7 mouse cellular contexts compared by ENCODE assay signal in genomic region chr11:68954408-68954807, GRCm38 (mm10). TPM values are rescaled to one million over a fixed set of nuclear protein-coding genes. Genes with fewer than 3 reads are reported as not detected.
DNase-seq lines count a peak whose midpoint lies in the region; ATAC-seq lines count a peak whose summit lies in the region.

No protein-coding gene starts in this region.

- DNase-seq in forebrain, embryonic 14.5 days (ENCODE audit: low spot score) = no peak
- DNase-seq in liver, embryonic 11.5 days (ENCODE audit: low spot score) = no peak
- DNase-seq in urinary bladder, postnatal 25 days (ENCODE audit: low spot score) = no peak
- DNase-seq in layer of hippocampus, postnatal 36 days = no peak

- WGBS in forebrain, embryonic 14.5 days = under 1% methylated on average over 17 of the region's 17 CpGs
- 5% methylated on average over 17 of the region's 17 CpGs for WGBS in liver, embryonic 11.5 days
- 3% methylated on average over 17 of the region's 17 CpGs for WGBS in stomach, embryonic 16.5 days

- no peak for ATAC-seq in megakaryocyte, adult 5-6 weeks (ENCODE audit: poor library complexity, severe bottlenecking)
- no peak for ATAC-seq in forebrain, embryonic 14.5 days
- ATAC-seq in liver, embryonic 11.5 days (replicated peaks; ENCODE audit: low FRiP score) = no peak
- no peak for ATAC-seq in stomach, embryonic 16.5 days (ENCODE audit: insufficient read depth, low FRiP score)

- peak overlapping the region; percentile 53 for H3K4me2 ChIP-seq in forebrain, embryonic 14.5 days (ENCODE audit: low read length)
- H3K4me2 ChIP-seq in liver, embryonic 11.5 days = peak overlapping the region; percentile 62
- peak overlapping the region; percentile 58 for H3K4me2 ChIP-seq in stomach, embryonic 16.5 days (ENCODE audit: low read depth, low read length)

- no peak overlapping the region for H3K27ac ChIP-seq in forebrain, embryonic 14.5 days (ENCODE audit: low read depth, low read length)
- no peak overlapping the region for H3K27ac ChIP-seq in liver, embryonic 11.5 days (ENCODE audit: low read depth, low read length)
- H3K27ac ChIP-seq in stomach, embryonic 16.5 days (ENCODE audit: low read length) = no peak overlapping the region

- H3K4me3 ChIP-seq in megakaryocyte, embryonic 14.5 days (replicated peaks) = peak overlapping the region; percentile 88
- H3K4me3 ChIP-seq in forebrain, embryonic 14.5 days (ENCODE audit: low read depth, low read length) = peak overlapping the region; percentile 29
- peak overlapping the region; percentile 39 for H3K4me3 ChIP-seq in liver, embryonic 11.5 days (ENCODE audit: low read depth, low read length)
- H3K4me3 ChIP-seq in stomach, embryonic 16.5 days (replicated peaks; ENCODE audit: low read length) = peak overlapping the region; percentile 44

- H3K4me1 ChIP-seq in megakaryocyte, embryonic 14.5 days = peaks cover 38% of the 10 kb centered on the region
- peaks cover 6% of the 10 kb centered on the region; the same call in 1 of the 2 replicates for H3K4me1 ChIP-seq in forebrain, embryonic 14.5 days (ENCODE audit: control insufficient read depth, insufficient read depth, low read length)
- peaks cover 7% of the 10 kb centered on the region for H3K4me1 ChIP-seq in liver, embryonic 11.5 days (replicated peaks; ENCODE audit: control insufficient read depth, insufficient read depth, low read length)
- 0 out of 2 replicates have a peak, but pooled peaks cover 4% of the 10 kb centered on the region for H3K4me1 ChIP-seq in stomach, embryonic 16.5 days (ENCODE audit: control insufficient read depth, insufficient read depth, low read length)

- no peaks in the 10 kb centered on the region for H3K36me3 ChIP-seq in megakaryocyte, embryonic 14.5 days (replicated peaks; ENCODE audit: low read length)
- no peaks in the 10 kb centered on the region for H3K36me3 ChIP-seq in forebrain, embryonic 14.5 days (ENCODE audit: control insufficient read depth, insufficient read depth, low read length)
- H3K36me3 ChIP-seq in liver, embryonic 11.5 days (ENCODE audit: control insufficient read depth, insufficient read depth, low read length) = no peaks in the 10 kb centered on the region
- no peaks in the 10 kb centered on the region for H3K36me3 ChIP-seq in stomach, embryonic 16.5 days (ENCODE audit: control insufficient read depth, insufficient read depth, low read length)

- peak overlapping the region; percentile 59 for H3K9ac ChIP-seq in forebrain, embryonic 14.5 days (ENCODE audit: low read length)
- 0 out of 2 replicates have a peak overlapping the region, but pooled peaks have one; percentile 26 for H3K9ac ChIP-seq in liver, embryonic 11.5 days (ENCODE audit: low read depth, low read length)
- H3K9ac ChIP-seq in stomach, embryonic 16.5 days (ENCODE audit: low read length) = peak overlapping the region; percentile 66

- H3K9me3 ChIP-seq in megakaryocyte, embryonic 14.5 days = no peaks in the 10 kb centered on the region
- H3K9me3 ChIP-seq in forebrain, embryonic 14.5 days (replicated peaks; ENCODE audit: control insufficient read depth, low read length) = no peaks in the 10 kb centered on the region
- H3K9me3 ChIP-seq in liver, embryonic 11.5 days (ENCODE audit: control insufficient read depth, low read length) = no peaks in the 10 kb centered on the region
- no peaks in the 10 kb centered on the region for H3K9me3 ChIP-seq in stomach, embryonic 16.5 days (replicated peaks; ENCODE audit: control insufficient read depth, low read length)

- H3K27me3 ChIP-seq in megakaryocyte, embryonic 14.5 days (replicated peaks) = peaks cover 55% of the 10 kb centered on the region
- H3K27me3 ChIP-seq in forebrain, embryonic 14.5 days (replicated peaks; ENCODE audit: control insufficient read depth, insufficient read depth, low read length) = peaks cover 18% of the 10 kb centered on the region
- H3K27me3 ChIP-seq in liver, embryonic 11.5 days (replicated peaks; ENCODE audit: control insufficient read depth, insufficient read depth, low read length) = peaks cover 53% of the 10 kb centered on the region
- H3K27me3 ChIP-seq in stomach, embryonic 16.5 days (ENCODE audit: control insufficient read depth, insufficient read depth, low read length) = peaks cover 21% of the 10 kb centered on the region

RNA-seq across cellular contexts. Expression of gene Arhgef15, which starts 2.9 kb away (rescaled TPM):
- polyA plus RNA-seq in megakaryocyte, embryonic 14.5 days (2012; ENCODE audit: insufficient read depth, low replicate concordance) = not detected in 2 replicates
- not detected in 2 replicates for total RNA-seq in megakaryocyte, adult 5-6 weeks (2015)
- total RNA-seq in megakaryocyte, adult 5-6 weeks (2017) = 0.07 TPM in 1 of 2 replicates, not detected in the other
- 5.8 and 6.3 TPM in 2 replicates for polyA plus RNA-seq in forebrain, embryonic 14.5 days (2014; fragmentation: Nextera tagmentation; extraction: Ambion mirVana)
- polyA plus RNA-seq in liver, embryonic 11.5 days (2014; fragmentation: Nextera tagmentation; extraction: Ambion mirVana) = 5.8 and 6.8 TPM in 2 replicates
- 9.6 and 10.3 TPM in 2 replicates for polyA plus RNA-seq in stomach, embryonic 16.5 days (2015; fragmentation: Nextera tagmentation; extraction: Ambion mirVana)
- 10 to 100 TPM in 1 of 2 experiments, 1 to 10 TPM in 1; 7.4 to 10.5 TPM for total RNA-seq in layer of hippocampus, postnatal 36 days (2021)

RNA-seq across cellular contexts. Expression of gene Slc25a35, which starts 13.5 kb away (rescaled TPM):
- polyA plus RNA-seq in megakaryocyte, embryonic 14.5 days (2012; ENCODE audit: insufficient read depth, low replicate concordance) = 3.0 TPM in 1 of 2 replicates, not detected in the other
- total RNA-seq in megakaryocyte, adult 5-6 weeks (2015) = 6.6 and 7.9 TPM in 2 replicates
- total RNA-seq in megakaryocyte, adult 5-6 weeks (2017) = 1.8 and 2.4 TPM in 2 replicates
- 0.75 and 1.2 TPM in 2 replicates for polyA plus RNA-seq in forebrain, embryonic 14.5 days (2014; fragmentation: Nextera tagmentation; extraction: Ambion mirVana)
- polyA plus RNA-seq in liver, embryonic 11.5 days (2014; fragmentation: Nextera tagmentation; extraction: Ambion mirVana) = 1.4 and 1.7 TPM in 2 replicates
- 5.2 and 6.3 TPM in 2 replicates for polyA plus RNA-seq in stomach, embryonic 16.5 days (2015; fragmentation: Nextera tagmentation; extraction: Ambion mirVana)
- 1 to 10 TPM; 5.3 to 5.6 TPM for total RNA-seq in layer of hippocampus, postnatal 36 days (2021)

RNA-seq across cellular contexts. Expression of gene Rangrf, which starts 20.6 kb away (rescaled TPM):
- 3.1 and 6.1 TPM in 2 replicates for polyA plus RNA-seq in megakaryocyte, embryonic 14.5 days (2012; ENCODE audit: insufficient read depth, low replicate concordance)
- total RNA-seq in megakaryocyte, adult 5-6 weeks (2015) = 10.2 and 13.1 TPM in 2 replicates
- 4.7 and 6.8 TPM in 2 replicates for total RNA-seq in megakaryocyte, adult 5-6 weeks (2017)
- polyA plus RNA-seq in forebrain, embryonic 14.5 days (2014; fragmentation: Nextera tagmentation; extraction: Ambion mirVana) = 35.2 and 43.5 TPM in 2 replicates
- polyA plus RNA-seq in liver, embryonic 11.5 days (2014; fragmentation: Nextera tagmentation; extraction: Ambion mirVana) = 94.4 and 97.5 TPM in 2 replicates
- polyA plus RNA-seq in stomach, embryonic 16.5 days (2015; fragmentation: Nextera tagmentation; extraction: Ambion mirVana) = 46.7 and 57.6 TPM in 2 replicates
- 10 to 100 TPM; 17.6 to 19.7 TPM for total RNA-seq in layer of hippocampus, postnatal 36 days (2021)

RNA-seq across cellular contexts. Expression of gene Odf4, which starts 27.5 kb away (rescaled TPM):
- polyA plus RNA-seq in megakaryocyte, embryonic 14.5 days (2012; ENCODE audit: insufficient read depth, low replicate concordance) = not detected in 2 replicates
- total RNA-seq in megakaryocyte, adult 5-6 weeks (2015) = not detected in 2 replicates
- total RNA-seq in megakaryocyte, adult 5-6 weeks (2017) = not detected in 2 replicates
- 0.23 TPM in 1 of 2 replicates, not detected in the other for polyA plus RNA-seq in forebrain, embryonic 14.5 days (2014; fragmentation: Nextera tagmentation; extraction: Ambion mirVana)
- polyA plus RNA-seq in liver, embryonic 11.5 days (2014; fragmentation: Nextera tagmentation; extraction: Ambion mirVana) = not detected in 2 replicates
- polyA plus RNA-seq in stomach, embryonic 16.5 days (2015; fragmentation: Nextera tagmentation; extraction: Ambion mirVana) = 0.30 TPM in 1 of 2 replicates, not detected in the other
- total RNA-seq in layer of hippocampus, postnatal 36 days (2021) = not detected

RNA-seq across cellular contexts. Expression of gene Rpl26, which starts 53.0 kb away (rescaled TPM):
- polyA plus RNA-seq in megakaryocyte, embryonic 14.5 days (2012; ENCODE audit: insufficient read depth, low replicate concordance) = 56.9 and 116 TPM in 2 replicates
- total RNA-seq in megakaryocyte, adult 5-6 weeks (2015) = 2,468 and 2,587 TPM in 2 replicates
- 3,510 and 4,069 TPM in 2 replicates for total RNA-seq in megakaryocyte, adult 5-6 weeks (2017)
- polyA plus RNA-seq in forebrain, embryonic 14.5 days (2014; fragmentation: Nextera tagmentation; extraction: Ambion mirVana) = 673 and 871 TPM in 2 replicates
- polyA plus RNA-seq in liver, embryonic 11.5 days (2014; fragmentation: Nextera tagmentation; extraction: Ambion mirVana) = 1,252 and 1,388 TPM in 2 replicates
- 885 and 932 TPM in 2 replicates for polyA plus RNA-seq in stomach, embryonic 16.5 days (2015; fragmentation: Nextera tagmentation; extraction: Ambion mirVana)
- 100 to 1,000 TPM; 738 to 741 TPM for total RNA-seq in layer of hippocampus, postnatal 36 days (2021)

Comparison
In these comparisons a context has a peak if more than half of its experiments do, and no peak if none do; other contexts are left out.
1. H3K4me3 ChIP-seq: peak in every context shown above with its lines; median percentile 88 in megakaryocyte, embryonic 14.5 days; 44 in stomach, embryonic 16.5 days; 39 in liver, embryonic 11.5 days; 29 in forebrain, embryonic 14.5 days.